Mouse (Mus musculus) thymus, adult 2 months (tissue): ENCODE measurements around the gene Blzf1. TPM values are rescaled to one million over a fixed set of nuclear protein-coding genes. Genes with fewer than 3 reads are reported as not detected.

ENCODE experiments used
- DNase-seq: peaks from one replicate; pipeline ENCODE4 v3.0.0; 2021
- H3K27ac ChIP-seq: fragments of 200-500 bp; 2 replicates; pipeline ENCODE4 v1.5.1; 2012; ENCODE audit warnings: low read length, control low read depth; ENCODE audit not compliant: control insufficient read depth, insufficient read depth
- H3K27me3 ChIP-seq: fragments of 200-500 bp; 2 replicates; pipeline ENCODE4 v1.6.1; 2012; ENCODE audit warnings: mild to moderate bottlenecking, low read length, moderate library complexity, mixed read lengths; ENCODE audit not compliant: control insufficient read depth, insufficient read depth
- H3K36me3 ChIP-seq: fragments of 200-500 bp; 2 replicates; pipeline ENCODE4 v1.6.1; 2012; ENCODE audit warnings: mild to moderate bottlenecking, low read length, moderate library complexity; ENCODE audit not compliant: control insufficient read depth, insufficient read depth
- H3K4me1 ChIP-seq: fragments of 200-500 bp; replicated peaks from 2 replicates; pipeline ENCODE4 v1.6.1; 2012; ENCODE audit warnings: low read length; ENCODE audit not compliant: control insufficient read depth, insufficient read depth
- H3K4me3 ChIP-seq: fragments of 200-500 bp; 2 replicates; pipeline ENCODE4 v1.5.1; 2012; ENCODE audit warnings: mild to moderate bottlenecking, low read length, control low read depth, moderate library complexity; ENCODE audit not compliant: control insufficient read depth, insufficient read depth
- CTCF ChIP-seq: fragments of 200-500 bp; IDR thresholded peaks from 2 replicates; pipeline ENCODE4 v1.5.1; 2012; ENCODE audit warnings: mild to moderate bottlenecking, control low read depth, low read length, moderate library complexity, borderline replicate concordance; ENCODE audit not compliant: control insufficient read depth, poor library complexity, insufficient read depth; ENCODE audit errors: extremely low read depth
- POLR2A ChIP-seq: fragments of 200-500 bp; IDR thresholded peaks from 2 replicates; pipeline ENCODE4 v1.6.1; 2012; ENCODE audit warnings: mild to moderate bottlenecking, low read length, control low read depth, moderate library complexity; ENCODE audit not compliant: control insufficient read depth, poor library complexity, insufficient read depth; ENCODE audit errors: extremely low read depth
- WGBS: fragments of 180-500 bp; shearing (Covaris S2); methylation state at CpG from one replicate; pipeline ENCODE4 v1.1.7; 2018; 5-methylcytosine and 5-hydroxymethylcytosine counted together
- polyA plus RNA-seq: library from polyadenylated mRNA; depleted of rRNA; stranded (reverse); fragments of >200 nt; gene quantifications from 2 replicates; pipeline ENCODE4 v1.2.3, GENCODE M21; 2012

Blzf1 gene
- polyA plus RNA-seq, 1 experiment, result 3.4 TPM

DNA sequence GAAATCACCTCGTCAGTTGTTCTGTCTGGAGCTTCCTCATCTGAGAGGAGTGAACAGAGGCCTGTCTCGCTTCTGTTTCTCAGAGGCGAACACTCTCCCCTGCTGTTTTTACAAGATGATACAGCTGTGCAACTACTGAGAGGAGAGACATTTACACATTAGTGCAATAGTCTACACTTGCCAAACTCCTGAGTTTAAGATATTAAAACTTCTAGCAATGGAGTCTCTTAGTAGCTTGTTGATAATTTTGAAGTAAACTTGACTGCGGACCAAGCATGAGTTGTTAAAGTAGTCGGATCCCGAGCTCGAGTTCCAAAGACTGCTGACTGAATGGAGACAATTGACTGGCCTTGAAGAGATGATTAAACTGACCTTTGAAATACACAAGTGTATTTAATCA lies 20.5 kb upstream of the Blzf1 start:
- Histone ChIP-seq H3K36me3 (no peaks in the 10 kb centered on the region), H3K4me1 (no peaks in the 10 kb centered on the region), H3K27me3 (no peaks in the 10 kb centered on the region), H3K4me3 (no peak overlapping the region), H3K27ac (no peak overlapping the region)
- 94% methylated on average over 7 of the region's 7 CpGs for WGBS
- DNase-seq, result no peak
- no peak for TF ChIP-seq POLR2A
- TF ChIP-seq CTCF, result no peak

DNA sequence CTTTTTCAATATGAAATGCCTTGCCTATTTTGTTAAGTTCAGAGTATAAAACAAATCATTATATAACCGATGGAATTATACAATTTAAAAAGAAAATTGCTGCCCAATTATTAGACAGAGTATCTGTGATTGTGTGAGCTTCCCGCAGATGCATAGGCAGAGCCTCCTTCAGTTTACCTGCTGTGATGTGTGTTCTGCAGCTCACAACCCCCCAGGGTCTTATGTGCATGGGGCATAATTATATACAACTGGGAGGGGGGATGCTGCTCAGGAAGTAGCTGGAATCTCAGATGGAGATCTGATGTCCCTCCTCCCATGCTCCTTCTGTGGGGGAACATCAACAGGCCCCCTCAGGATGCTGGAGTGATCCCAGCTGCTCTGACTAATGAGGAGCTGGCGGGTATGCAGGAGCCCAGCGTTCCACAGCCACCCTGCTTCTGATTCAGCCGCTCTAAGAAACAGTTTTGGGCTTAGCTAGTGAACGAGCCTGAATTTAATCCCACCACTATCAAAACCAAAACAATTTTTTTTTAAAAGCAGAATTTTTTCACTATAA lies 19.4 kb upstream of the Blzf1 start:
- Histone ChIP-seq H3K27ac (no peak overlapping the region), H3K27me3 (no peaks in the 10 kb centered on the region), H3K4me1 (no peaks in the 10 kb centered on the region), H3K36me3 (no peaks in the 10 kb centered on the region), H3K4me3 (no peak overlapping the region)
- TF ChIP-seq CTCF (no peak), POLR2A (no peak)
- WGBS, result 97% methylated on average over 6 of the region's 6 CpGs
- no peak for DNase-seq

DNA sequence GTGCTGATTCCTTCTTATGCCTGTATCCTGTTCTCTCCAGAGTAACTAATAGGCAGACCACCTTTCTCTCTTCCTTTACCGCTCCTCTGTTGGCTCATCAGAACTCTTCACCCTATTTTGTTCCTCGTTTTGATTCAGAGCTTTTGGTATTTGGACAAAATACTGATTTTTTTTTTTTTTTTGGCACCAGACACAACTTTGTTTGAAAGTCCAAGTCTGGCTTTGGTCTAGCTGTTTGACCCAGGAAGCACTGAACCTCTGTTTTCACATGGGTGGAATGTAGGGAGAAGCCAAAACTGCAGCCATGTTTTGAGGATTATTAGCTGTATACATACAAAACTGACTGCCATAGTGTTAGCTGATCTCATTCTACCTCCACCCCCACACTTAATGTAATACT lies 17.6 kb upstream of the Blzf1 start:
- WGBS, result 92% methylated on average over 2 of the region's 2 CpGs
- no peak for TF ChIP-seq POLR2A
- TF ChIP-seq CTCF, result no peak
- no peaks in the 10 kb centered on the region for H3K4me1 ChIP-seq
- H3K4me3 ChIP-seq, result no peak overlapping the region
- no peaks in the 10 kb centered on the region for H3K36me3 ChIP-seq
- H3K27me3 ChIP-seq, result no peaks in the 10 kb centered on the region
- no peak overlapping the region for H3K27ac ChIP-seq
- no peak for DNase-seq

DNA sequence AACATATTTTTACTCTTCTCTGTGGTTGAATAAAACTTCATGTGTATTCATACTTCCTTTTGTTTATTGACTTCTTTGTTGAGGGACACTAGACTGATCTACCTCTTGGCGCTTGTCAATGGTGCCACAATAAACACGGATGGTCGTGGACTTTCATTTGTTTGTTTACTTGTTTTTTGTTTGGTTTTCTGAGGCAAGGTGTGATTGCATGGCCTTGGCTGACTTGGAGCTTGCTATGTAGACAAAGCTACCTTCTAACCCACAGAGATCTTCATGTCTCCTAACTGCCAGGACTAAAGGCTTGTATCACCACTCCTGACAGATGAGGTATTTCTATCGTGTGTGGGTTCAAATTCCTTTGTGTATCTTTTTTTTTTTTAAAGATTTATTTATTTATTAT lies 16.9 kb upstream of the Blzf1 start:
- no peak overlapping the region for H3K27ac ChIP-seq
- 95% methylated on average over 4 of the region's 4 CpGs for WGBS
- no peaks in the 10 kb centered on the region for H3K27me3 ChIP-seq
- no peak for DNase-seq
- H3K36me3 ChIP-seq, result no peaks in the 10 kb centered on the region
- H3K4me3 ChIP-seq, result no peak overlapping the region
- H3K4me1 ChIP-seq, result no peaks in the 10 kb centered on the region
- TF ChIP-seq POLR2A (no peak), CTCF (no peak)

DNA sequence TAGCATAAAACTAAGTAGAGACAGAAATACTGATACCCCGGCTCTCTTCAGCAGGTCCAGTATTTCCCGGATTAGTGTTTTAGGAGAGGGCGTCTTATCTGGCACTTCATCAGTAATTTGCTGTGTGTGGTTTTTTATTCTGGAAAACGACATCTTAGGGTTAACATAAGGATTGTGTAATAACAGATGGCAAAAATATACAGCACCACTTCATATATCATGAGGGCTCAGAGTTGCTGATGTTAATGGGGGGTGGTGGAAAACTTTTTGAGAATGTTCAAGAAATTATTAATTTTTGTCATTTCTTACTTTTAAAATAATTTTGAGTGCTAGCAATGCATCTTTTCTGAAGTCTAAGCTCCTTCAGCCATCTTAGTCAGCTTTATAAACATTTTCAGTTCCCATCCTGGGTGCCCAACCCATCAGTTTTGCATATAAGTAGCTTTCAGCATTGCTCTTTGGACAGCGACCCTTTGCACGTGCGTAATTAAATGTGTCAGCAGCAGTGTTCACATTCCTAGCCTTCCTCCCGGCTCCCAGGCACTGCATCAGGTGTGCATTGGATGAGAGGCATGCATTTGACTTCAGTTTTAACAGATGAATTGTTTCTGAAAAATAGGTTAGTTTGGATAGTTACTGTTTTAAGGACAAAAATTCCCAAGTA lies 15.8 kb upstream of the Blzf1 start:
- no peaks in the 10 kb centered on the region for H3K36me3 ChIP-seq
- no peak for TF ChIP-seq CTCF
- TF ChIP-seq POLR2A, result no peak
- no peaks in the 10 kb centered on the region for H3K4me1 ChIP-seq
- DNase-seq, result no peak
- 94% methylated on average over 8 of the region's 8 CpGs for WGBS
- no peaks in the 10 kb centered on the region for H3K27me3 ChIP-seq
- H3K4me3 ChIP-seq, result no peak overlapping the region
- no peak overlapping the region for H3K27ac ChIP-seq

DNA sequence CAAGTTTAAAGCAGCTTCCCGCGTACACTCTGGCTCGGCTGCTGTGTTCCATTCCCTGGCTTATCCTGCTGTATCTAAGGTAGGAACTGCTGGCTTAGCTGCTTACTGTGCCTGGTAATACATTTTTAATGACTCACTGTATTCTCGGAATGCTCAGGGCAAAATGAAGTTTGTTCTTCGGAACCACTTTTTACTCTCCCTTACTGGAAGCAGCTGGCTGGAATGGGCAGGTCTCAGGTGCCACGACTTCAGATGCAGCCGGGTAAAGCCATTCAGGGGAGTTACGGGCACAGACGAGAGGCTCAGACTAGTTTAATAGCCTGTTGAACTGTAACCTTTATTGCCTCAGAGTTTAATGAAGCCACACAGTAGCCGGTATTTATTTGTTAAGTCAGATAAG lies 14.1 kb upstream of the Blzf1 start:
- Histone ChIP-seq H3K27me3 (no peaks in the 10 kb centered on the region), H3K36me3 (no peaks in the 10 kb centered on the region), H3K4me1 (no peaks in the 10 kb centered on the region), H3K4me3 (no peak overlapping the region), H3K27ac (no peak overlapping the region)
- TF ChIP-seq CTCF, result no peak
- no peak for TF ChIP-seq POLR2A
- WGBS, result 96% methylated on average over 10 of the region's 10 CpGs
- no peak for DNase-seq
